Mouse (Mus musculus): ENCODE measurements around the gene Spic.

Gene Spic

GRCm38 (mm10) chr10:88658918-88659317 lies 25.9 kb downstream of the Spic start:
- DNase-seq (ENCODE audit: low read depth in 1 of 2, low spot score in 2 of 2) = no peak

- DNase-seq (ENCODE audit: low read depth in 1 of 2, low spot score in 2 of 2) = no peak
Observed at GRCm38 (mm10) chr10:88645448-88645847, 39.4 kb downstream of the Spic start.

GRCm38 (mm10) chr10:88631330-88631953 lies 53.4 kb downstream of the Spic start:
- no peak for DNase-seq (ENCODE audit: low read depth in 1 of 2, low spot score in 2 of 2)

GRCm38 (mm10) chr10:88630663-88631329 lies 54.0 kb downstream of the Spic start:
- no peak for DNase-seq (ENCODE audit: low read depth in 1 of 2, low spot score in 2 of 2)

GRCm38 (mm10) chr10:88627052-88627451 lies 57.8 kb downstream of the Spic start:
- no peak for DNase-seq (ENCODE audit: low read depth in 1 of 2, low spot score in 2 of 2)

GRCm38 (mm10) chr10:88626176-88626575 lies 58.6 kb downstream of the Spic start:
- no peak for DNase-seq (ENCODE audit: low read depth in 1 of 2, low spot score in 2 of 2)

Data from monocyte, adult 2 months (primary cell).